Mouse (Mus musculus) right cerebral cortex, postnatal 14 days (tissue): ENCODE data around the gene Kif11.

Experiments used
- DNase-seq: peaks from one replicate; pipeline ENCODE4 v3.0.0; 2022

Kif11 gene

DNA sequence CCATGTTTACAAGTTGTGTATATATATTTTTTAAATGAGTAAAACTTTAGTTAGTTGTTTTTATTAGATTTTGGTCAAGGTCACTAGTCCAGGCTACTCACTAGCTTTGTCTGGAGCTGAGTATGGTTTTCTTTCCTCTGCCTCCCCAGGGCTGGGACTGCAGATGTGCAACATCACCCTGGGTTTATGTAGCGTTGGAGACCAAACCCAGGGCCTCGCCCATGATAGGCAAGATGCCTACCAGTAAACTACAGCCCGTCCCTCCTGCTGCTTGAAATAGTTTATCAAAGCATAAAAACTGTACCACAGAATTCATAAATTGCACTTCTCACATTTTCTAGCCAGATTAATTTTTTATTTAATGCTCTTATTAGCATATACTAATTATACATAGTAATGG, 73.0 kb downstream of the Kif11 start:
- DNase-seq, result no peak

- DNase-seq, result no peak
Observed at GRCm38 (mm10) chr19:37455528-37455927, 79.3 kb downstream of the Kif11 start.

DNA sequence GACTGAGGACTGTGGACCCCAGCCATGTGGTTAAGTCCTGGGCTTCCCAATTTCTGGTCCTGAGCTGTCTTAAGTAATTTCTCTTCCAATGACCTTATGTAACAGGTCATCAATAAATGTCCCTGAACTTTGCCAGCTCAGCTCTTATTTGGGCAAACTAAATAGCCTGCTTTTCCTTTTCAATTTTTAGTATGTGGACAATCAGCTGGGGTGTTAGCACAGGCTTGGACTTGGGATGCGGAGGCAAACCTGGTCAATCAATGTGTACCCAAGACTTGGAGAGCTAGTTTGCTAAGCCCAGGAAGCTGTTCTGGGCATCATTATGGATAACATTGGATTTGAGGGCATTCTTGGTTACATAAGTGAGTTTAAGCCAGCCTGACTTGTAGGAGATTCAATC, 79.8 kb downstream of the Kif11 start:
- DNase-seq, result no peak

DNA sequence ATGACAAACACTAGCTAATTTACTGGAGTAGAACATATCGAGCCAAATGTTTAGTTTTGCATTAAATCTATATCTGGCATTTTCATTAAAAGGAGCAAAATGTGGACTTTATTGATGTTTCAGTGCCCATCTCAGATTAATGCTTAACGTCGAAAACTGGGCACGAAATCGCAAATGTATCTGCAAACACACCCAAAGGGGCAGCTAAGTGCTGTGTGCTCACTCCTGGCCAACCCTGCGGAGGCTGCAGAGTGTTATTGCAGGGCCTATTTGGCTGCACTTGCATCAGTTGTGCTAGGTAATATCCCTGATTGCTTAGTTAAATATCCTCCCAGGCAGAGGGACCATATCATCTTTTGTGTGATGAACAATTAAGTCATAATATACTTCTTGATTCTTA, 81.8 kb downstream of the Kif11 start:
- DNase-seq, result no peak

DNA sequence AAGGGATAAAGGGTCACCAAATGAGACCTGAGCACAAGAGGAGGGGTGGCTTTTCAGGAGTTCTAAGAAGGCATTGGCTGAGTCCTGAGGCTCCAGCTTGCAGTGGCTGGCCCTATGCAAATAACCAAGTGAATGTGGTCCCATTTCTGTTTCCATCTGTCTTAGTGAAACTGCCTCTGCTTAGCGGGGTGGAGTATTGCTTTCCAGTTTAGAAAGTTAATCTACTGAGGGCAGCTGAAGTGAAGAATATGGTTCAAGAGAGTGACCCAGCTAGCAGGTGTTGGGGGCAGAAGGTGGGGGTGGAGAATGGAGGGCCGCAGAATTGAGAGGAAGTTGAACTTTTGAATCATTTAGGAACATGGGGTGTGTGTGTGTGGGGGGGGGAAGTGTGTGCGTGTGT, 90.2 kb downstream of the Kif11 start:
- DNase-seq, result no peak

GRCm38 (mm10) chr19:37466978-37467377, 90.8 kb downstream of the Kif11 start:
- DNase-seq, result no peak

- DNase-seq, result no peak
Observed at GRCm38 (mm10) chr19:37468841-37469566, 92.8 kb downstream of the Kif11 start.
